Mouse (Mus musculus): Measurements from ENCODE around the gene H2afj. TPM values are rescaled to one million over a fixed set of nuclear protein-coding genes. Genes with fewer than 3 reads are reported as not detected.

The H2afj gene
- polyA plus RNA-seq, 1 experiment = 262 TPM

- no peak for TF ChIP-seq POLR2A (IDR thresholded peaks at IDR 0.05; ENCODE audit: low read depth, low read length)
- TF ChIP-seq CTCF (conservative IDR thresholded peaks at IDR 0.05; ENCODE audit: insufficient read depth, insufficient read length, low read depth, low read length) = no peak
- no peak overlapping the region for H3K27ac ChIP-seq (ENCODE audit: insufficient read depth, low read depth, low read length)
- H3K27me3 ChIP-seq (replicated peaks; ENCODE audit: control insufficient read depth, insufficient read depth, low read length) = no peaks in the 10 kb centered on the region
- no peak overlapping the region for H3K4me3 ChIP-seq (ENCODE audit: insufficient read depth, low read depth, low read length)
- H3K4me1 ChIP-seq (ENCODE audit: control insufficient read depth, insufficient read depth, low read length) = peaks cover 20% of the 10 kb centered on the region; the same call in 1 of the 2 replicates
- DNase-seq = no peak
- H3K36me3 ChIP-seq (ENCODE audit: control insufficient read depth, insufficient read depth, low read length) = no peaks in the 10 kb centered on the region
- WGBS = 89% methylated on average over 5 of the region's 5 CpGs
These were observed 1.2 kb upstream of the H2afj start for GRCm38 (mm10) chr6:136806819-136807218.

GRCm38 (mm10) chr6:136807395-136808013 is 540 bp upstream of the H2afj start:
- no peaks in the 10 kb centered on the region for H3K27me3 ChIP-seq (replicated peaks; ENCODE audit: control insufficient read depth, insufficient read depth, low read length)
- no peaks in the 10 kb centered on the region for H3K36me3 ChIP-seq (ENCODE audit: control insufficient read depth, insufficient read depth, low read length)
- 55% methylated on average over 18 of the region's 18 CpGs for WGBS
- no peak for DNase-seq
- peak overlapping the region; percentile 49 for H3K4me3 ChIP-seq (ENCODE audit: insufficient read depth, low read depth, low read length)
- peak overlapping the region; percentile 91 for H3K27ac ChIP-seq (ENCODE audit: insufficient read depth, low read depth, low read length)
- H3K4me1 ChIP-seq (ENCODE audit: control insufficient read depth, insufficient read depth, low read length) = peaks cover 26% of the 10 kb centered on the region; the same call in 1 of the 2 replicates
- no peak for TF ChIP-seq POLR2A (IDR thresholded peaks at IDR 0.05; ENCODE audit: low read depth, low read length)
- TF ChIP-seq CTCF (conservative IDR thresholded peaks at IDR 0.05; ENCODE audit: insufficient read depth, insufficient read length, low read depth, low read length) = no peak

GRCm38 (mm10) chr6:136808631-136809046 is 595 bp downstream of the H2afj start:
- no peak for TF ChIP-seq CTCF (conservative IDR thresholded peaks at IDR 0.05; ENCODE audit: insufficient read depth, insufficient read length, low read depth, low read length)
- TF ChIP-seq POLR2A (IDR thresholded peaks at IDR 0.05; ENCODE audit: low read depth, low read length) = no peak
- H3K4me3 ChIP-seq (ENCODE audit: insufficient read depth, low read depth, low read length) = peak overlapping the region; percentile 97
- no peaks in the 10 kb centered on the region for H3K27me3 ChIP-seq (replicated peaks; ENCODE audit: control insufficient read depth, insufficient read depth, low read length)
- under 1% methylated on average over 28 of the region's 28 CpGs for WGBS
- peak overlapping the region; percentile 87 for H3K27ac ChIP-seq (ENCODE audit: insufficient read depth, low read depth, low read length)
- H3K36me3 ChIP-seq (ENCODE audit: control insufficient read depth, insufficient read depth, low read length) = no peaks in the 10 kb centered on the region
- DNase-seq = peak; percentile 56
- peaks cover 20% of the 10 kb centered on the region; the same call in 1 of the 2 replicates for H3K4me1 ChIP-seq (ENCODE audit: control insufficient read depth, insufficient read depth, low read length)

- TF ChIP-seq CTCF (conservative IDR thresholded peaks at IDR 0.05; ENCODE audit: insufficient read depth, insufficient read length, low read depth, low read length) = no peak
- no peak for TF ChIP-seq POLR2A (IDR thresholded peaks at IDR 0.05; ENCODE audit: low read depth, low read length)
- 21% methylated on average over 14 of the region's 14 CpGs for WGBS
- peak; percentile 66 for DNase-seq
- H3K4me3 ChIP-seq (ENCODE audit: insufficient read depth, low read depth, low read length) = peak overlapping the region; percentile 97
- H3K27me3 ChIP-seq (replicated peaks; ENCODE audit: control insufficient read depth, insufficient read depth, low read length) = no peaks in the 10 kb centered on the region
- H3K4me1 ChIP-seq (ENCODE audit: control insufficient read depth, insufficient read depth, low read length) = peaks cover 20% of the 10 kb centered on the region; the same call in 1 of the 2 replicates
- 0 out of 2 replicates have a peak, but pooled peaks cover 2% of the 10 kb centered on the region for H3K36me3 ChIP-seq (ENCODE audit: control insufficient read depth, insufficient read depth, low read length)
- peak overlapping the region; percentile 87 for H3K27ac ChIP-seq (ENCODE audit: insufficient read depth, low read depth, low read length)
These were observed 1.0 kb downstream of the H2afj start for GRCm38 (mm10) chr6:136809077-136809476.

GRCm38 (mm10) chr6:136809673-136810072 is 1.6 kb downstream of the H2afj start:
- no peak overlapping the region for H3K27ac ChIP-seq (ENCODE audit: insufficient read depth, low read depth, low read length)

GRCm38 (mm10) chr6:136811196-136811595 is 3.2 kb downstream of the H2afj start:
- peak; percentile 88 for DNase-seq
- Histone ChIP-seq H3K4me3 (ENCODE audit: insufficient read depth, low read depth, low read length) (no peak overlapping the region), H3K27me3 (replicated peaks; ENCODE audit: control insufficient read depth, insufficient read depth, low read length) (no peaks in the 10 kb centered on the region), H3K4me1 (ENCODE audit: control insufficient read depth, insufficient read depth, low read length) (peaks cover 20% of the 10 kb centered on the region; the same call in 1 of the 2 replicates), H3K27ac (ENCODE audit: insufficient read depth, low read depth, low read length) (peak overlapping the region; percentile 40), H3K36me3 (ENCODE audit: control insufficient read depth, insufficient read depth, low read length) (peaks cover 4% of the 10 kb centered on the region; the same call in 1 of the 2 replicates)
- WGBS = 63% methylated on average over 10 of the region's 10 CpGs
- TF ChIP-seq POLR2A (IDR thresholded peaks at IDR 0.05; ENCODE audit: low read depth, low read length) (no peak), CTCF (conservative IDR thresholded peaks at IDR 0.05; ENCODE audit: insufficient read depth, insufficient read length, low read depth, low read length) (no peak)

More at GRCm38 (mm10) chr6:136809673-136810072, 1.6 kb downstream of the H2afj start:
- Histone ChIP-seq H3K4me1 (ENCODE audit: control insufficient read depth, insufficient read depth, low read length) (peaks cover 20% of the 10 kb centered on the region; the same call in 1 of the 2 replicates), H3K27me3 (replicated peaks; ENCODE audit: control insufficient read depth, insufficient read depth, low read length) (no peaks in the 10 kb centered on the region), H3K36me3 (ENCODE audit: control insufficient read depth, insufficient read depth, low read length) (peaks cover 2% of the 10 kb centered on the region; the same call in 1 of the 2 replicates), H3K4me3 (ENCODE audit: insufficient read depth, low read depth, low read length) (peak overlapping the region; percentile 31)
- WGBS = 60% methylated on average over 13 of the region's 13 CpGs
- TF ChIP-seq POLR2A (IDR thresholded peaks at IDR 0.05; ENCODE audit: low read depth, low read length) (no peak), CTCF (conservative IDR thresholded peaks at IDR 0.05; ENCODE audit: insufficient read depth, insufficient read length, low read depth, low read length) (no peak)
- no peak for DNase-seq

- Histone ChIP-seq H3K4me3 (ENCODE audit: insufficient read depth, low read depth, low read length) (no peak overlapping the region), H3K27ac (ENCODE audit: insufficient read depth, low read depth, low read length) (no peak overlapping the region), H3K27me3 (replicated peaks; ENCODE audit: control insufficient read depth, insufficient read depth, low read length) (no peaks in the 10 kb centered on the region), H3K36me3 (ENCODE audit: control insufficient read depth, insufficient read depth, low read length) (peaks cover 6% of the 10 kb centered on the region), H3K4me1 (ENCODE audit: control insufficient read depth, insufficient read depth, low read length) (peaks cover 20% of the 10 kb centered on the region; the same call in 1 of the 2 replicates)
- no peak for DNase-seq
- TF ChIP-seq CTCF (conservative IDR thresholded peaks at IDR 0.05; ENCODE audit: insufficient read depth, insufficient read length, low read depth, low read length) (peak; percentile 31; the same call in 1 of the 2 replicates), POLR2A (IDR thresholded peaks at IDR 0.05; ENCODE audit: low read depth, low read length) (no peak)
- 21% methylated on average over 4 of the region's 4 CpGs for WGBS
These were observed 5.1 kb downstream of the H2afj start for GRCm38 (mm10) chr6:136813117-136813516.
